Mouse (Mus musculus) midbrain, postnatal 0 days (tissue): ENCODE results near the gene Celsr3. TPM values are rescaled to one million over a fixed set of nuclear protein-coding genes. Genes with fewer than 3 reads are reported as not detected.

Experiments used
- ATAC-seq: fragments of 200-750 bp; cut with Nextera tagmentation; 2 replicates; pipeline ENCODE4 v1.8.0; 2017; ENCODE audit warnings: moderate number of reproducible peaks, mild to moderate bottlenecking, moderate TSS enrichment, moderate library complexity; ENCODE audit not compliant: low FRiP score
- DNase-seq: peaks from one replicate; pipeline ENCODE4 v3.0.0-alpha.2; 2015; ENCODE audit warnings: low spot score
- H3K27ac ChIP-seq: fragments of 300-500 bp; sonication (generic); 2 replicates; pipeline ENCODE4 v1.5.1; 2014; ENCODE audit warnings: low read depth, mild to moderate bottlenecking, low read length, mixed read lengths
- H3K27me3 ChIP-seq: fragments of 300-500 bp; sonication (generic); 2 replicates; pipeline ENCODE4 v1.6.1; 2014; ENCODE audit warnings: low read length, control low read depth, mixed read lengths; ENCODE audit not compliant: insufficient read depth
- H3K36me3 ChIP-seq: fragments of 300-500 bp; sonication (generic); 2 replicates; pipeline ENCODE4 v1.6.1; 2014; ENCODE audit warnings: low read length, control low read depth, mixed read lengths; ENCODE audit not compliant: insufficient read depth
- H3K4me1 ChIP-seq: fragments of 300-500 bp; sonication (generic); 2 replicates; pipeline ENCODE4 v1.6.1; 2014; ENCODE audit warnings: mild to moderate bottlenecking, control low read depth, antibody characterized with exemption, low read length, mixed read lengths; ENCODE audit not compliant: insufficient read depth
- H3K4me2 ChIP-seq: fragments of 300-500 bp; sonication (generic); 2 replicates; pipeline ENCODE4 v1.6.1; 2014; ENCODE audit warnings: low read depth, mild to moderate bottlenecking, low read length, mixed read lengths; ENCODE audit not compliant: poor library complexity, severe bottlenecking
- H3K4me3 ChIP-seq: fragments of 300-500 bp; sonication (generic); 2 replicates; pipeline ENCODE4 v1.5.1; 2014; ENCODE audit warnings: low read depth, mild to moderate bottlenecking, low read length, moderate library complexity
- H3K9ac ChIP-seq: fragments of 300-500 bp; sonication (generic); replicated peaks from 2 replicates; pipeline ENCODE4 v1.6.1; 2014; ENCODE audit warnings: mild to moderate bottlenecking, low read length, moderate library complexity, mixed read lengths; ENCODE audit not compliant: poor library complexity, severe bottlenecking
- H3K9me3 ChIP-seq: fragments of 300-500 bp; sonication (generic); 2 replicates; pipeline ENCODE4 v1.6.1; 2016; ENCODE audit warnings: low read length, control low read depth
- CTCF ChIP-seq: IDR thresholded peaks from 2 replicates; pipeline ENCODE4 v1.5.1; 2016; ENCODE audit warnings: antibody characterized with exemption, mild to moderate bottlenecking
- WGBS: fragments of 180-500 bp; shearing (Covaris S2); extraction: QIAGEN DNeasy Blood & Tissue Kit; methylation state at CpG from one replicate; pipeline ENCODE4 v1.1.7; 2014; 5-methylcytosine and 5-hydroxymethylcytosine counted together
- polyA plus RNA-seq: library from polyadenylated mRNA; unstranded; fragments of >200 nt; fragmentation: Nextera tagmentation; extraction: Ambion mirVana; gene quantifications from 2 replicates; pipeline ENCODE4 v1.2.1, GENCODE M21; 2015
- total RNA-seq: library from RNA; depleted of rRNA; stranded (reverse); fragments of >200 nt; gene quantifications from 2 replicates; pipeline ENCODE4 v1.2.3, GENCODE M21; 2014

The Celsr3 gene
- total and polyA plus RNA-seq, 2 experiments from 2014 or later, result 7.2 to 61.7 TPM

GRCm38 (mm10) chr9:108799564-108799963 lies 26.6 kb upstream of the Celsr3 start:
- Histone ChIP-seq H3K36me3 (peaks cover 48% of the 10 kb centered on the region), H3K4me1 (no peaks in the 10 kb centered on the region), H3K9me3 (no peaks in the 10 kb centered on the region), H3K27ac (no peak overlapping the region), H3K4me3 (no peak overlapping the region), H3K9ac (no peak overlapping the region), H3K27me3 (no peaks in the 10 kb centered on the region), H3K4me2 (no peak overlapping the region)
- TF ChIP-seq CTCF, result no peak
- DNase-seq (peak; percentile 40), ATAC-seq (no peak)
- 89% methylated on average over 3 of the region's 3 CpGs for WGBS

- Histone ChIP-seq H3K4me2 (no peak overlapping the region), H3K27me3 (no peaks in the 10 kb centered on the region)
- WGBS, result 95% methylated on average over 8 of the region's 8 CpGs
Observed at GRCm38 (mm10) chr9:108805768-108806167, 20.4 kb upstream of the Celsr3 start.

GRCm38 (mm10) chr9:108806379-108806778 lies 19.7 kb upstream of the Celsr3 start:
- H3K4me3 ChIP-seq, result no peak overlapping the region
- H3K27ac ChIP-seq, result no peak overlapping the region
- H3K36me3 ChIP-seq, result peaks cover 41% of the 10 kb centered on the region
- no peak for DNase-seq
- H3K9ac ChIP-seq, result no peak overlapping the region
- no peaks in the 10 kb centered on the region for H3K9me3 ChIP-seq
- H3K4me1 ChIP-seq, result peaks cover 6% of the 10 kb centered on the region; the same call in 1 of the 2 replicates
- H3K4me2 ChIP-seq, result no peak overlapping the region
- TF ChIP-seq CTCF, result no peak
- H3K27me3 ChIP-seq, result no peaks in the 10 kb centered on the region
- ATAC-seq, result no peak

More at GRCm38 (mm10) chr9:108805768-108806167, 20.4 kb upstream of the Celsr3 start:
- Histone ChIP-seq H3K4me1 (peaks cover 6% of the 10 kb centered on the region; the same call in 1 of the 2 replicates), H3K9ac (no peak overlapping the region), H3K9me3 (no peaks in the 10 kb centered on the region), H3K36me3 (peaks cover 38% of the 10 kb centered on the region), H3K4me3 (no peak overlapping the region), H3K27ac (no peak overlapping the region)
- no peak for TF ChIP-seq CTCF
- ATAC-seq (no peak), DNase-seq (no peak)

- H3K4me2 ChIP-seq, result no peak overlapping the region
- H3K4me3 ChIP-seq, result no peak overlapping the region
- peak overlapping the region; percentile 12; the same call in 1 of the 2 replicates for H3K27ac ChIP-seq
- no peaks in the 10 kb centered on the region for H3K9me3 ChIP-seq
- 85% methylated on average over 1 of the region's 1 CpGs for WGBS
- ATAC-seq, result no peak
- DNase-seq, result no peak
- peaks cover 45% of the 10 kb centered on the region for H3K36me3 ChIP-seq
- TF ChIP-seq CTCF, result no peak
- no peaks in the 10 kb centered on the region for H3K27me3 ChIP-seq
- H3K9ac ChIP-seq, result no peak overlapping the region
- H3K4me1 ChIP-seq, result peaks cover 6% of the 10 kb centered on the region; the same call in 1 of the 2 replicates
Observed at GRCm38 (mm10) chr9:108806831-108807230, 19.3 kb upstream of the Celsr3 start.

GRCm38 (mm10) chr9:108807674-108808073 lies 18.4 kb upstream of the Celsr3 start:
- Histone ChIP-seq H3K27ac (peak overlapping the region; percentile 76), H3K9ac (no peak overlapping the region), H3K27me3 (no peaks in the 10 kb centered on the region), H3K4me3 (no peak overlapping the region), H3K4me1 (peaks cover 6% of the 10 kb centered on the region; the same call in 1 of the 2 replicates), H3K9me3 (no peaks in the 10 kb centered on the region), H3K36me3 (peaks cover 48% of the 10 kb centered on the region), H3K4me2 (no peak overlapping the region; the same call in 1 of the 2 replicates)
- WGBS, result 75% methylated on average over 5 of the region's 5 CpGs
- no peak for TF ChIP-seq CTCF
- DNase-seq (no peak), ATAC-seq (no peak)

- peak within 1 kb of the TSS; percentile 80 for H3K4me3 ChIP-seq
- H3K4me1 ChIP-seq, result peaks cover 6% of the 10 kb centered on the region; the same call in 1 of the 2 replicates
- H3K36me3 ChIP-seq, result peaks cover 52% of the 10 kb centered on the region
- no peaks in the 10 kb centered on the region for H3K27me3 ChIP-seq
- peak within 1 kb of the TSS; percentile 94 for H3K9ac ChIP-seq
- DNase-seq, result peak; percentile 95
- under 1% methylated on average over 57 of the region's 62 CpGs for WGBS
- peak within 1 kb of the TSS; percentile 76 for H3K27ac ChIP-seq
- H3K9me3 ChIP-seq, result no peaks in the 10 kb centered on the region
- peak; percentile 82 for ATAC-seq
- TF ChIP-seq CTCF, result peak; percentile 88
- H3K4me2 ChIP-seq, result peak within 1 kb of the TSS; percentile 86
Observed at GRCm38 (mm10) chr9:108808163-108808665, 17.9 kb upstream of the Celsr3 start, which contains the start of gene Nckipsd. TSS of gene Nckipsd (plus strand) at chr9:108808368.
